In genomic region chrX:7797327-7797726, GRCm38 (mm10) we compare ENCODE assay signal across 22 mouse cellular contexts. TPM values are rescaled to one million over a fixed set of nuclear protein-coding genes. Genes with fewer than 3 reads are reported as not detected.
A peak's percentile ranks its signal among the peaks of the same experiment; 100 is the strongest.
DNase-seq lines count a peak whose midpoint lies in the region; ATAC-seq and TF ChIP-seq lines count a peak whose summit lies in the region.
"Had no signal": no experiment of that assay in that cellular context is flagged by ENCODE, and none has a peak within 500 bp of the region (broad histone marks: within the 10 kb centered on the region; RNA-seq: fewer than 3 reads in every experiment).

No protein-coding gene starts in this region.

- no peaks in the 10 kb centered on the region; the same call in 1 of the 2 replicates for H3K4me1 ChIP-seq in liver, adult 2 months (ENCODE audit: control insufficient read depth, insufficient read depth, low read length)
- H3K4me1 ChIP-seq in intestine, postnatal 0 days (replicated peaks; ENCODE audit: control insufficient read depth, insufficient read depth, low read length), result no peaks in the 10 kb centered on the region
- H3K4me1 ChIP-seq: limb, embryonic 13.5 days; midbrain, embryonic 13.5 days; neural tube, embryonic 13.5 days had no signal

- H3K9ac ChIP-seq in liver, adult 2 months (ENCODE audit: low read depth, low read length), result no peak overlapping the region
- no peak overlapping the region for H3K9ac ChIP-seq in intestine, postnatal 0 days (ENCODE audit: low read depth, low read length)
- H3K9ac ChIP-seq: limb, embryonic 13.5 days; midbrain, embryonic 13.5 days; neural tube, embryonic 13.5 days had no signal

- WGBS in liver, adult 2 months, result 31% methylated on average over 3 of the region's 3 CpGs
- WGBS in intestine, postnatal 0 days, result 55% methylated on average over 3 of the region's 3 CpGs

- peak; percentile 19; the same call in 1 of the 2 replicates for TF ChIP-seq CTCF in liver, adult 2 months (IDR thresholded peaks at IDR 0.05; ENCODE audit: low read depth, low read length)
- TF ChIP-seq CTCF in intestine, postnatal 0 days (IDR thresholded peaks at IDR 0.05; ENCODE audit: low read depth), result peak; percentile 36

- no peaks in the 10 kb centered on the region for H3K27me3 ChIP-seq in liver, adult 2 months (ENCODE audit: control insufficient read depth, insufficient read depth, low read length)
- H3K27me3 ChIP-seq in intestine, postnatal 0 days (replicated peaks; ENCODE audit: control insufficient read depth, insufficient read depth, low read length), result no peaks in the 10 kb centered on the region
- H3K27me3 ChIP-seq: limb, embryonic 13.5 days; midbrain, embryonic 13.5 days; neural tube, embryonic 13.5 days had no signal

- no peak for TF ChIP-seq POLR2A in liver, adult 2 months (IDR thresholded peaks at IDR 0.05; ENCODE audit: extremely low read depth, insufficient read depth, low read length)

- H3K4me3 ChIP-seq in liver, adult 2 months (ENCODE audit: insufficient read depth, low read depth, low read length), result no peak overlapping the region
- no peak overlapping the region for H3K4me3 ChIP-seq in intestine, postnatal 0 days (ENCODE audit: low read depth, low read length)
- H3K4me3 ChIP-seq: erythroblast, embryonic 14.5 days; heart, adult 2 months; limb, embryonic 13.5 days; midbrain, embryonic 13.5 days; neural tube, embryonic 13.5 days had no signal

- no peak overlapping the region for H3K4me2 ChIP-seq in intestine, postnatal 0 days (replicated peaks; ENCODE audit: low read depth)
- H3K4me2 ChIP-seq: limb, embryonic 13.5 days; midbrain, embryonic 13.5 days; neural tube, embryonic 13.5 days had no signal

- H3K79me2 ChIP-seq in liver, adult 2 months (ENCODE audit: control insufficient read depth, insufficient read depth, low read length), result no peaks in the 10 kb centered on the region

- DNase-seq in liver, adult 2 months (ENCODE audit: extremely low read depth, low read depth, low spot score), result peak; percentile 83
- DNase-seq in liver, result no peak
- DNase-seq in kidney, postnatal 36 days, result peak; percentile 33 to 68
- no peak for DNase-seq in ovary, postnatal 36 days (ENCODE audit: low spot score)
- DNase-seq in lung, adult 18-20 months, result no peak
- no peak for DNase-seq in cerebellum, adult 11 months
- DNase-seq: adrenal gland, adult 8-10 months; B cell, adult 2 months; cerebellum, adult 9-10 months; gastrocnemius, postnatal 25 days; heart, adult 2 months; spleen, adult 18-20 months; thymus, postnatal 4 days had no signal

- no peaks in the 10 kb centered on the region for H3K9me3 ChIP-seq in intestine, postnatal 0 days (ENCODE audit: control insufficient read depth)
- H3K9me3 ChIP-seq: limb, embryonic 13.5 days; midbrain, embryonic 13.5 days; neural tube, embryonic 13.5 days had no signal

- peak; percentile 72; the same call in 1 of the 2 replicates for ATAC-seq in intestine, postnatal 0 days
- ATAC-seq: forebrain, embryonic 14.5 days; hindbrain, postnatal 0 days; lung, postnatal 0 days; midbrain, embryonic 13.5 days had no signal

- peaks cover 29% of the 10 kb centered on the region for H3K36me3 ChIP-seq in liver, adult 2 months (ENCODE audit: control insufficient read depth, insufficient read depth, low read length)
- peaks cover 13% of the 10 kb centered on the region; the same call in 1 of the 2 replicates for H3K36me3 ChIP-seq in intestine, postnatal 0 days (ENCODE audit: control insufficient read depth, insufficient read depth)

- H3K27ac ChIP-seq in liver, adult 2 months (replicated peaks; ENCODE audit: insufficient read depth, low read depth, low read length), result peak overlapping the region; percentile 73
- no peak overlapping the region for H3K27ac ChIP-seq in intestine, postnatal 0 days (ENCODE audit: low read depth, low read length)
- H3K27ac ChIP-seq: heart, adult 2 months; hindbrain, postnatal 0 days; limb, embryonic 13.5 days; midbrain, embryonic 13.5 days; neural tube, embryonic 13.5 days had no signal

RNA-seq across cellular contexts. Expression of gene Gripap1, which starts 7.8 kb away (rescaled TPM):
- 11.5 and 13.5 TPM in 2 replicates for total RNA-seq in liver, adult 2 months (2014; rRNA removed)
- polyA plus RNA-seq in liver, adult 2 months (2012; rRNA removed), result 14.6 and 22.2 TPM in 2 replicates
- 17.6 and 22.2 TPM in 2 replicates for polyA plus RNA-seq in intestine, postnatal 0 days (2015; fragmentation: Nextera tagmentation; extraction: Ambion mirVana)

RNA-seq across cellular contexts. Expression of gene Kcnd1, which starts 24.8 kb away (rescaled TPM):
- not detected in 2 replicates for total RNA-seq in liver, adult 2 months (2014; rRNA removed)
- 0.11 TPM in 2 replicates for polyA plus RNA-seq in liver, adult 2 months (2012; rRNA removed)
- polyA plus RNA-seq in intestine, postnatal 0 days (2015; fragmentation: Nextera tagmentation; extraction: Ambion mirVana), result 0.60 and 0.68 TPM in 2 replicates

RNA-seq across cellular contexts. Expression of gene Tfe3, which starts 35.0 kb away (rescaled TPM):
- 4.7 and 9.4 TPM in 2 replicates for total RNA-seq in liver, adult 2 months (2014; rRNA removed)
- polyA plus RNA-seq in liver, adult 2 months (2012; rRNA removed), result 15.6 and 17.0 TPM in 2 replicates
- polyA plus RNA-seq in intestine, postnatal 0 days (2015; fragmentation: Nextera tagmentation; extraction: Ambion mirVana), result 15.3 and 16.2 TPM in 2 replicates

RNA-seq across cellular contexts. Expression of gene Otud5, which starts 43.8 kb away (rescaled TPM):
- 18.0 and 22.0 TPM in 2 replicates for total RNA-seq in liver, adult 2 months (2014; rRNA removed)
- 14.2 and 17.0 TPM in 2 replicates for polyA plus RNA-seq in liver, adult 2 months (2012; rRNA removed)
- polyA plus RNA-seq in intestine, postnatal 0 days (2015; fragmentation: Nextera tagmentation; extraction: Ambion mirVana), result 21.0 and 22.8 TPM in 2 replicates

RNA-seq across cellular contexts. Expression of gene Ccdc120, which starts 46.6 kb away (rescaled TPM):
- total RNA-seq in liver, adult 2 months (2014; rRNA removed), result 0.34 and 0.37 TPM in 2 replicates
- 1.00 and 1.1 TPM in 2 replicates for polyA plus RNA-seq in liver, adult 2 months (2012; rRNA removed)
- polyA plus RNA-seq in intestine, postnatal 0 days (2015; fragmentation: Nextera tagmentation; extraction: Ambion mirVana), result 20.7 and 22.2 TPM in 2 replicates
- total RNA-seq: megakaryocyte, adult 5-6 weeks had no signal

Comparison
In these comparisons a context has a peak if more than half of its experiments do, and no peak if none do; other contexts are left out.
1. DNase-seq: peak in liver, adult 2 months (single experiment) and kidney, postnatal 36 days (2 of 2); none in liver (single experiment), ovary, postnatal 36 days (single experiment), lung, adult 18-20 months (0 of 2) and cerebellum, adult 11 months (single experiment).